Mouse (Mus musculus): ENCODE measurements around the gene Capzb. TPM values are rescaled to one million over a fixed set of nuclear protein-coding genes. Genes with fewer than 3 reads are reported as not detected.

The Capzb gene
- polyA plus RNA-seq, 1 experiment from 2014 or later, result 434 TPM

GRCm38 (mm10) chr4:139334631-139335295 lies 142.1 kb downstream of the Capzb start:
- no peak for ATAC-seq (ENCODE audit: insufficient read depth, low FRiP score)
- Histone ChIP-seq H3K27ac (ENCODE audit: low read length) (no peak overlapping the region), H3K36me3 (ENCODE audit: control insufficient read depth, insufficient read depth, low read length) (no peaks in the 10 kb centered on the region), H3K4me1 (ENCODE audit: control insufficient read depth, insufficient read depth, low read length) (peaks cover 4% of the 10 kb centered on the region; the same call in 1 of the 2 replicates), H3K27me3 (ENCODE audit: control insufficient read depth, insufficient read depth, low read length) (no peaks in the 10 kb centered on the region), H3K4me2 (ENCODE audit: low read depth, low read length) (no peak overlapping the region), H3K9me3 (replicated peaks; ENCODE audit: control insufficient read depth, low read length) (no peaks in the 10 kb centered on the region), H3K9ac (ENCODE audit: low read length) (no peak overlapping the region), H3K4me3 (replicated peaks; ENCODE audit: low read length) (no peak overlapping the region)
- WGBS, result 50% methylated on average over 6 of the region's 9 CpGs

- 45% methylated on average over 7 of the region's 7 CpGs for WGBS
- no peaks in the 10 kb centered on the region for H3K9me3 ChIP-seq (replicated peaks; ENCODE audit: control insufficient read depth, low read length)
- no peak overlapping the region for H3K4me3 ChIP-seq (replicated peaks; ENCODE audit: low read length)
- H3K27me3 ChIP-seq (ENCODE audit: control insufficient read depth, insufficient read depth, low read length), result no peaks in the 10 kb centered on the region
- peak; percentile 25 for ATAC-seq (ENCODE audit: insufficient read depth, low FRiP score)
- no peaks in the 10 kb centered on the region for H3K36me3 ChIP-seq (ENCODE audit: control insufficient read depth, insufficient read depth, low read length)
- no peak overlapping the region for H3K9ac ChIP-seq (ENCODE audit: low read length)
- no peak overlapping the region for H3K4me2 ChIP-seq (ENCODE audit: low read depth, low read length)
- H3K27ac ChIP-seq (ENCODE audit: low read length), result no peak overlapping the region
- H3K4me1 ChIP-seq (ENCODE audit: control insufficient read depth, insufficient read depth, low read length), result peaks cover 4% of the 10 kb centered on the region; the same call in 1 of the 2 replicates
Observed at GRCm38 (mm10) chr4:139335507-139335906, 142.8 kb downstream of the Capzb start.

- Histone ChIP-seq H3K27ac (ENCODE audit: low read length) (no peak overlapping the region), H3K36me3 (ENCODE audit: control insufficient read depth, insufficient read depth, low read length) (no peaks in the 10 kb centered on the region), H3K27me3 (ENCODE audit: control insufficient read depth, insufficient read depth, low read length) (no peaks in the 10 kb centered on the region), H3K4me2 (ENCODE audit: low read depth, low read length) (peak overlapping the region; percentile 50), H3K4me1 (ENCODE audit: control insufficient read depth, insufficient read depth, low read length) (peaks cover 4% of the 10 kb centered on the region; the same call in 1 of the 2 replicates), H3K9me3 (replicated peaks; ENCODE audit: control insufficient read depth, low read length) (no peaks in the 10 kb centered on the region), H3K4me3 (replicated peaks; ENCODE audit: low read length) (peak overlapping the region; percentile 32), H3K9ac (ENCODE audit: low read length) (peak overlapping the region; percentile 50; the same call in 1 of the 2 replicates)
- 17% methylated on average over 24 of the region's 24 CpGs for WGBS
- ATAC-seq (ENCODE audit: insufficient read depth, low FRiP score), result peak; percentile 70
Observed at GRCm38 (mm10) chr4:139336822-139337483, 144.3 kb downstream of the Capzb start.

GRCm38 (mm10) chr4:139338145-139338544 lies 145.4 kb downstream of the Capzb start:
- Histone ChIP-seq H3K36me3 (ENCODE audit: control insufficient read depth, insufficient read depth, low read length) (no peaks in the 10 kb centered on the region), H3K9me3 (replicated peaks; ENCODE audit: control insufficient read depth, low read length) (no peaks in the 10 kb centered on the region), H3K4me2 (ENCODE audit: low read depth, low read length) (no peak overlapping the region), H3K4me1 (ENCODE audit: control insufficient read depth, insufficient read depth, low read length) (peaks cover 4% of the 10 kb centered on the region; the same call in 1 of the 2 replicates), H3K27ac (ENCODE audit: low read length) (no peak overlapping the region), H3K9ac (ENCODE audit: low read length) (no peak overlapping the region), H3K27me3 (ENCODE audit: control insufficient read depth, insufficient read depth, low read length) (no peaks in the 10 kb centered on the region), H3K4me3 (replicated peaks; ENCODE audit: low read length) (no peak overlapping the region)
- no peak for ATAC-seq (ENCODE audit: insufficient read depth, low FRiP score)
- WGBS, result 44% methylated on average over 33 of the region's 33 CpGs

GRCm38 (mm10) chr4:139340835-139341234 lies 148.1 kb downstream of the Capzb start:
- Histone ChIP-seq H3K27ac (ENCODE audit: low read length) (no peak overlapping the region), H3K9ac (ENCODE audit: low read length) (no peak overlapping the region), H3K4me3 (replicated peaks; ENCODE audit: low read length) (no peak overlapping the region), H3K4me1 (ENCODE audit: control insufficient read depth, insufficient read depth, low read length) (peaks cover 4% of the 10 kb centered on the region; the same call in 1 of the 2 replicates), H3K27me3 (ENCODE audit: control insufficient read depth, insufficient read depth, low read length) (no peaks in the 10 kb centered on the region), H3K9me3 (replicated peaks; ENCODE audit: control insufficient read depth, low read length) (no peaks in the 10 kb centered on the region), H3K36me3 (ENCODE audit: control insufficient read depth, insufficient read depth, low read length) (no peaks in the 10 kb centered on the region), H3K4me2 (ENCODE audit: low read depth, low read length) (no peak overlapping the region)
- 73% methylated on average over 4 of the region's 4 CpGs for WGBS
- ATAC-seq (ENCODE audit: insufficient read depth, low FRiP score), result no peak

Small RNA genes within 50 kb of the gene (microRNA-seq; reads per million reads assigned to microRNA genes)
- gene Gm24245 (3.0 reads per million, percentile 16 among the genes with 10 or more reads in this experiment), gene Gm25732 (0.83 reads per million)

Other genes with a start within 250 kb of the Capzb start
- gene Rnf186, start 225.8 kb upstream of the Capzb start, polyA plus RNA-seq (2015; fragmentation: Nextera tagmentation; extraction: Ambion mirVana), result 19.3 and 25.1 TPM in 2 replicates
- gene Tmco4, start 220.0 kb upstream of the Capzb start, polyA plus RNA-seq (2015; fragmentation: Nextera tagmentation; extraction: Ambion mirVana), result 12.7 and 16.4 TPM in 2 replicates
- not detected in 2 replicates for gene Htr6, start 117.3 kb upstream of the Capzb start, polyA plus RNA-seq (2015; fragmentation: Nextera tagmentation; extraction: Ambion mirVana)
- 47.3 and 48.8 TPM in 2 replicates for gene Nbl1, start 99.9 kb upstream of the Capzb start, polyA plus RNA-seq (2015; fragmentation: Nextera tagmentation; extraction: Ambion mirVana)
- 442 and 560 TPM in 2 replicates for gene Minos1, start 61.8 kb upstream of the Capzb start, polyA plus RNA-seq (2015; fragmentation: Nextera tagmentation; extraction: Ambion mirVana)
- 14.8 and 18.4 TPM in 2 replicates for gene Pqlc2, start 117.8 kb downstream of the Capzb start, polyA plus RNA-seq (2015; fragmentation: Nextera tagmentation; extraction: Ambion mirVana)
- gene Akr7a5, start 117.8 kb downstream of the Capzb start, polyA plus RNA-seq (2015; fragmentation: Nextera tagmentation; extraction: Ambion mirVana), result 105 TPM in 2 replicates
- gene Mrto4, start 159.7 kb downstream of the Capzb start, polyA plus RNA-seq (2015; fragmentation: Nextera tagmentation; extraction: Ambion mirVana), result 81.4 and 87.1 TPM in 2 replicates
- 24.8 and 25.5 TPM in 2 replicates for gene Emc1, start 159.7 kb downstream of the Capzb start, polyA plus RNA-seq (2015; fragmentation: Nextera tagmentation; extraction: Ambion mirVana)
- 56.9 and 59.9 TPM in 2 replicates for gene Ubr4, start 159.7 kb downstream of the Capzb start, polyA plus RNA-seq (2015; fragmentation: Nextera tagmentation; extraction: Ambion mirVana)

Data from stomach, embryonic 16.5 days (tissue).